Mouse (Mus musculus): ENCODE measurements around the gene Rabif. TPM values are rescaled to one million over a fixed set of nuclear protein-coding genes. Genes with fewer than 3 reads are reported as not detected.

Rabif gene
- polyA plus RNA-seq (2017; shearing (Covaris generic)), result 45.6 TPM

DNA sequence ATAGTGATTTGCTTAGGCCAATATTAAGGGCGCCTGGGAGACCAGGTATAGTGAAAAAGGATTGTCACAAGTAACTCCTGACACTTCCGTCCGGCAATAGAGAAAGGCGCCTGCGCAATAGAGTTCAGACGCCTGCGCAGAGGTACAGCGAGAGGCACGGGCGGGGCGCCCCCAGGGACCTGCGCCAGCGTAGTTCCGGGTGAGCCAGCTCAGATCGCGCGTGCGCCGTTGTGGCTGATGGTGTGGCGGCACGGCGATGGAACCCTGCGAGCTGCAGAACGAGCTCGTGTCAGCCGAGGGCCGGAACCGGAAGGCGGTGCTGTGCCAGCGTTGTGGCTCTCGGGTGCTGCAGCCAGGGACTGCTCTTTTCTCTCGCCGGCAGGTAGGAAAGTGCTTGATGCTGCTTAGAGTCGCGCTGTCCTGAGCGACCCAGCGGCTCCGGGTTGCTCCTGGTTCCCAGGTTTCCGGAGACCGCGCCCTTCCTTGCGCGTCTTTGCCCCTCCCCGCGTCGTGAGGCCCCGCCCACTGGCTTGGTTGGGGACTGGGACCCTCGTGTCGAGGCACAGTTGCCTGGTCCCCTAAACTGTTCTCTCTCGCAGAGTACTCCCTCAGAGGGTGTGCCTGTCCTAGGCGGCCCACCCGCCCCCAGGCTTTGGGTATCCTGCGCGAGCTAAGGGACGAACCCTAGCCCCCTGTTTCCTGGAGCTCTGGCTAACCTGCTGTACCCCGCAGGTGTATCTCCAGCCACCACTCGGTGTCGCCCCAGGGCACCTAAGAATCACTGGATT, at the start of gene Rabif:
TSS of gene Rabif (plus strand) at position 221 of the 788 bp plus-strand sequence.

DNA sequence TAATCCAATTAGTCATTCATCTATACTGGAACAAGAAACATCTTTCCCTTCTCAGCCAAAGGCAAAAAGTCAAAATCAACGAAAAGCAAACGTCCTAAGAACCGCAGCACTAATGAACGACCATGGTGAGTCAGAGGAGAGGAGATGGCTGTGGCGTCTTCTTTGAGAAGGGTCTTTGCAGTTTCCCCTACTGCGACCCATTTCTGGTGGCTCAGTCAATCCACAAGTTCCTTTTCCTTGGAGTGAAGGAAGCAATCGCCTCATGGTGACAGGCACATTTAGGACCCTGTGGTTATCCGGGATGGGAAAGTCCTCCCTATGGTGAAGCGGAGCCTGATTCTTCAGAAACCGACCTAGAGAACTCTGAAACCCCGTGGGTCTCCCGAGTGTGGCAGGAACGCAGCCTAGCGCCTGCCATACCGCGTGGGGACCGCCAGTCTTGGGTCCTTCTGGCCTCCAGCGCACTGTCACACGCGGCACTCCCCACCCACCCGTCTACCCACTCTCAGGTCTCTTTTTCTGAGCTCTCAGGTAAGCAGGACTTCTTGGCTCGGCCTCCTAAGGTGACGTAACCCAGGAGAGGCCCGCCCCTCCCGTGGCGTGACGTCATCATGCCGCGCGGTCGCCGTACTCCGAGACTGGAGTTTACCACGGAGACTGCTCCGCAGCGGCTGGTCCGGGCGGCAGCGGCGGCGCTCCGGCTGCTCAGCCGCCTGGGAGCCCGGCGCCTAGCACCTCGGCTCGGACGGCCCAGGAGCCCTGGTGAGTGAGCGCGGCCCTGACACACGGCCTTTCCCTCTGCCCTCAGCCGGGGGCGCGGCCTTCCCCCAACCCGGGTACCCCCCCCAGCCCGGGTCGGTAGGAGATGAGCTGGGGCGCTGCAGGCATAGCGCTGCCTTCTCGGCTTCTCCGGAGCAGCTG, 39.3 kb upstream of the Rabif start, which contains the start of gene Klhl12:
TSS of gene Klhl12 (plus strand) at position 628 of the 921 bp plus-strand sequence.

DNA sequence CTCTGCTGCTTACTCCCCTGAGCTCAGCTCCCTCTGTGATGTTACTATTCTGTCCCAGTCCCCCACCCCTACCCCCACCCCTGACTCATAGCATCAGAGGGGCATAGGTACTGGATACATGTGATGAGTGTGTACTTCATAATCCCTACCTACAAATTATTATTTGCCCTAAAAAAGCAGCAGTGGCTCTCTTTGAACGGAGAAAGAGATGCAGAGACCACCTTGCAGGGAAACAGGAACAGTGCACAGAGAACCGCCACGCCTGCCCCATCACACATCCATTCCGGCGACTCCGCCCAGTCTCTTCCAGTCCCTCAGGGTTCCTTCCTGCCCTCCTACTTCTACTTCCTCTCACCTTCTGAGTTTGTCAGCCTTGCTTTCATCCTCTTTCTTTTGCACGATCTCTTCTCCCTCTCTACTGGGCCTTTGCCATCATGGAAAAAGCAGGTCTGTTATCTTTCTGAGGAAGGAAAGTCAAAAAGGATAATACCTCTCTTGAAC, 55.2 kb downstream of the Rabif start, which contains the start of gene Mgat4e:
TSS of gene Mgat4e (minus strand) at position 51 of the 501 bp plus-strand sequence.

Other genes with a start within 250 kb of the Rabif start
- not detected for gene Myog, start 204.7 kb upstream of the Rabif start, polyA plus RNA-seq (2017; shearing (Covaris generic))
- gene Ppfia4, start 161.7 kb upstream of the Rabif start, polyA plus RNA-seq (2017; shearing (Covaris generic)), result 0.17 TPM
- gene Tmem183a, start 132.7 kb upstream of the Rabif start, polyA plus RNA-seq (2017; shearing (Covaris generic)), result 56.0 TPM
- not detected for gene 4933406M09Rik, start 108.7 kb upstream of the Rabif start, polyA plus RNA-seq (2017; shearing (Covaris generic))
- 26.4 TPM for gene Cyb5r1, start 89.1 kb upstream of the Rabif start, polyA plus RNA-seq (2017; shearing (Covaris generic))
- 35.4 TPM for gene Adipor1, start 79.3 kb upstream of the Rabif start, polyA plus RNA-seq (2017; shearing (Covaris generic))
- 17.4 TPM for gene Klhl12, start 39.1 kb upstream of the Rabif start, polyA plus RNA-seq (2017; shearing (Covaris generic))
- not detected for gene Mgat4e, start 55.0 kb downstream of the Rabif start, polyA plus RNA-seq (2017; shearing (Covaris generic))
- gene Kdm5b, start 65.5 kb downstream of the Rabif start, polyA plus RNA-seq (2017; shearing (Covaris generic)), result 19.8 TPM
- not detected for gene Syt2, start 152.0 kb downstream of the Rabif start, polyA plus RNA-seq (2017; shearing (Covaris generic))

Data from activated CD4-positive, CD25-positive, alpha-beta regulatory T cell, adult 9 weeks (primary cell).